Mouse (Mus musculus) heart, postnatal 0 days (tissue): ENCODE results near the gene Sstr4.

Experiments used
- CTCF ChIP-seq: IDR thresholded peaks from 2 replicates; pipeline ENCODE4 v1.5.1; 2016; ENCODE audit warnings: antibody characterized with exemption, control low read depth, low read depth
- EP300 ChIP-seq: IDR thresholded peaks from 2 replicates; pipeline ENCODE4 v1.6.1; 2016; ENCODE audit warnings: antibody characterized with exemption, low read depth

- no peak for TF ChIP-seq CTCF
- TF ChIP-seq EP300: no peak
Measured at GRCm38 (mm10) chr2:148421112-148421511, 26.0 kb downstream of the Sstr4 start.
